Mouse (Mus musculus): ENCODE data around the gene Sh3gl2.

Sh3gl2 gene

GRCm38 (mm10) chr4:85205071-85205635 is at the start of gene Sh3gl2:
TSS of gene Sh3gl2 (plus strand) at chr4:85205126.
- peak; percentile 82 for DNase-seq (ENCODE audit: low spot score)

- no peak for DNase-seq (ENCODE audit: low spot score)
Measured at GRCm38 (mm10) chr4:85161156-85161555, 43.8 kb upstream of the Sh3gl2 start.

DNA sequence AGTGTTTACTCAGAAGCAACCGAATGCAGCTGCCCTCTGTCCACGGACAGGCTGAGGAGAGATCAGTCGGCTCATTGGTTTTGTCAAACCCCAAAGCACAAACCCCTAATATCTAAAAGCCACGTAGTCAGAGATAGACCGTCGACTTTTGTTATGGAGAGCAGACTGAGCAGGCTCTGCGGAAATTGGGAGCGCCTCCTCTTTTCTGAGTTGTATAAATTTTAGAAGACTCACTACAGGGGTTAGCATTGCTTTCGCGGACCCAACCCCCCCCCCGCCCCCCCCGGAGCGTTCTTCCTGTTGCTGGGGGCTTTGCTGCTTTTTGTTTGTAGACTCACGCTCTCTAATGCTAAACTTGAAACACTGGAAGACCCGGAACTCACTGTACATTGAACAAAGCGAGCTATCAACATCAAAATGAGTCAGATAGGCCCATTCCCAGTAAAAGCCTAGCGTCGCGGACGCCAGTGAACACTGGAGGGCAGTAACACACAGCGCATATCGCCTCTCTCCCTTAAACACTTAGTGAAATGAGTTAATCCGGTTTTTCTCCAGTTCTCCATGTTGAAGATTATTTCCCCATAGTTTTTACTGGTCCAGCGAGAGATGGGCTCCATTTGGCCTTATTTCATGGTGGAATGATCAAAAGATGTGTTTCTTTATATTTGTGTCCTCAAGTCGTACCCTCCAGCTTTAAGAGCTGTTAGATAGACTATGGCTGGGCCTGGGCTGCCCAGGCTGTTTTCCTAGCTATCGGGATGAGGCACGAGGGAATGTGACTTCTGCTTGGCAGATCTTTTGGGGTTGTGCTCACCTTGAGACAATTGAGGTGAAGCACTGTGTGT is 42.2 kb upstream of the Sh3gl2 start:
- peak; percentile 69 for DNase-seq (ENCODE audit: low spot score)

GRCm38 (mm10) chr4:85163313-85163615 is 41.7 kb upstream of the Sh3gl2 start:
- DNase-seq (ENCODE audit: low spot score): peak; percentile 46

GRCm38 (mm10) chr4:85168001-85168400 is 36.9 kb upstream of the Sh3gl2 start:
- no peak for DNase-seq (ENCODE audit: low spot score)

DNA sequence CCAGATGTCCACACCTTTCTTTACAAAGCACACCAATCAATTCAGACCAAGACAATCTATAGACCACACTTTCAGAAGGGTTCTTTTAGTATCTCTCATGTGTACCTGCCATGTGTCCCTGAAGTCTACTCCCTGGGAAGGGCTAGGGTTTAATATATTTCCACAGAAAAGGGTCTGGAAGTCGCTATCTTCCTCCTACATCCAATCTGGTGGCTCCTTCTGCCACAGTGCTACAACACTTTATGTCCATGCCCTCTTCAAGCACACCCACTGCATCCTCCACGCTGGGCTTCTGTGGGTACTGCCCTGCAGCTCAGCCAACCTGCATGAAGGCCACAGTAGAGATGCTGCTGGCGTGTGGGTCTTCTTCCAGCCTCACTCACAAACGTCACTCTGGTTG is 29.5 kb upstream of the Sh3gl2 start:
- no peak for DNase-seq (ENCODE audit: low spot score)

- DNase-seq (ENCODE audit: low spot score): no peak
Measured at GRCm38 (mm10) chr4:85178394-85179051, 26.4 kb upstream of the Sh3gl2 start.

GRCm38 (mm10) chr4:85186011-85186410 is 18.9 kb upstream of the Sh3gl2 start:
- no peak for DNase-seq (ENCODE audit: low spot score)

GRCm38 (mm10) chr4:85196201-85196600 is 8.7 kb upstream of the Sh3gl2 start:
- DNase-seq (ENCODE audit: low spot score): peak; percentile 83

- no peak for DNase-seq (ENCODE audit: low spot score)
Measured at GRCm38 (mm10) chr4:85198431-85198830, 6.5 kb upstream of the Sh3gl2 start.

DNA sequence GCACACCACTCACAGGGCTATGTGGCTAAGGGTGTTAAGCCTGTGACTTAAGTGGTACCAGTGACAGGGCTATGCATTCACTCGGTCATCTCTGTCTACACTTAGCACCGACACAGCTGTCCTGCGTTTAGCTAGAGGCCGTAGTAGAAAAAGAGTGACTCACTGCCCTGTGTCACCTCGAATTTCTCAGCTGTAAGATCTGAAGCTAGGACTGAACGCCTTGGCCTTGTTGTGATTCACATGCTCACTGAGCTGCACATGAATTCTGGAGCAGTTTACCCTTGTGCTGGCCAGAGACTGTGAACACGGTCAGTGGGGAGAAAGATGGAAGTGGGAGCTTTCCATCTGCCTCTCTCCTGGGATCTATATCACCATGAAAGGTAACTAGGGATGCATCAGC is 2.3 kb upstream of the Sh3gl2 start:
- DNase-seq (ENCODE audit: low spot score): no peak

GRCm38 (mm10) chr4:85205636-85206211 is 798 bp downstream of the Sh3gl2 start:
- peak; percentile 68 for DNase-seq (ENCODE audit: low spot score)

GRCm38 (mm10) chr4:85206675-85207400 is 1.9 kb downstream of the Sh3gl2 start:
- no peak for DNase-seq (ENCODE audit: low spot score)

DNA sequence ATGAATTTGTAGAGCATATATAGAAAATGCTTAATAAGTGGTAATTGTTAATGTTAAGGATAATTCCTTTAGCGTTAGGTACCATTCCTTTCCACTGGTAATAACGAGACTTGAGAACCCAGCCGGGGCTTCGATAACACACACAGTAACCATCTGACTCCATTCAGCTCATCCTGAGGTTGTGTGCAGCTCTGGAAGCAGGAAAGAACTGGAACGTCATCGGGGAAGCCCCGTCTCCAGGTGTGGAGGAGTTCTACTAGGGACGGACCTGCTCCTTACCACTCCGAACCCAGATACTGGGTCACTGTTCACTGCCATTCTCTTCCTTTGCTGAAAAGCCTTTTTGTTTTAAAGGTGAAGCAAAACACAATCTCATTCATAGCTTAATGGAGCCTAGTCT is 2.6 kb downstream of the Sh3gl2 start:
- DNase-seq (ENCODE audit: low spot score): no peak

DNA sequence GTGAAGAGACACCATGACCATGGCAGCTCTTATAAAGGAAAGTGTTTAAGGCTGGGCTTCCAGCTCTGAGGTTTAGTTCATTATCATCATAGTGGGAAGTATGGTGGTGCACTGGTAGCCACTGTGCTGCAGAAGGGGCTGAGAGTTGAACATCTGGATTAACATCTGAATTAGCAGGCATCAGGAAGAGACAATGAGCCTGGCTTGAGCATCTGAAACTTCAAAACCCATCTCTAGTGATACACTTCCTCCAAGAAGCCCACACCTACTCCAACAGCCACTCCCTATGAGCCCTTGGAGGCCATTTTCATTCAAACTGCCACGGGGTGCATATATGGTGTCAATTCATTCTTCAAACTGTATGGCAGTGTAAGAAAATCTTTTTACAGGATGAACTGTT is 3.6 kb downstream of the Sh3gl2 start:
- DNase-seq (ENCODE audit: low spot score): no peak

DNA sequence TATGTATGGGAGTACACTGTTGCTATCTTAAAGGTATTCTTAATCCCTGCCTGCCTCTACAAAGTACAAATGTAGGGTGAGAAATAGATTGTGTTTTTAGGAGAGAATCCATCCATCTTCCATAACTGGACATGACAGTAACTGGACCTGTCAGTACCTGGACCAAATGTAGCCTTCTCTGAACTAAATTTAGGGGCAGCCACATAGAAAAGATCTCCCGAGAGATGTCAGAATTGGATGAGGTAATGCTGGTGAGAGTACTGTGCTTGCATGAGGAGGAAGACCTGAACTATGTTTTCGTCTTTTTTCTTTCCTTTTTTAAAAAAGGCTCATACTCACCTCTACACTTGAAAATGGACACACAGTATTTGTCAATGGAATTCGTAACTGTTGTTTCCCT is 6.0 kb downstream of the Sh3gl2 start:
- no peak for DNase-seq (ENCODE audit: low spot score)

GRCm38 (mm10) chr4:85217003-85217402 is 12.1 kb downstream of the Sh3gl2 start:
- DNase-seq (ENCODE audit: low spot score): no peak

GRCm38 (mm10) chr4:85222716-85223115 is 17.8 kb downstream of the Sh3gl2 start:
- no peak for DNase-seq (ENCODE audit: low spot score)

- DNase-seq (ENCODE audit: low spot score): no peak
Measured at GRCm38 (mm10) chr4:85226731-85227130, 21.8 kb downstream of the Sh3gl2 start.

- no peak for DNase-seq (ENCODE audit: low spot score)
Measured at GRCm38 (mm10) chr4:85227664-85228588, 23.0 kb downstream of the Sh3gl2 start.

GRCm38 (mm10) chr4:85228589-85228948 is 23.6 kb downstream of the Sh3gl2 start:
- DNase-seq (ENCODE audit: low spot score): no peak

Data from testis, postnatal 10 days (tissue).